Mouse (Mus musculus): ENCODE measurements around the gene Naxd.
A peak's percentile ranks its signal among the peaks of the same experiment; 100 is the strongest.
"Not testable (repeated sequence)": the region's sequence is repeated elsewhere in the genome, so short reads cannot be mapped to it uniquely, and the experiment has no call there.

Naxd gene

GRCm38 (mm10) chr8:11473072-11473471 lies 24.2 kb upstream of the Naxd start:
- DNase-seq (ENCODE audit: low spot score in 2 of 2) = no peak

GRCm38 (mm10) chr8:11475397-11475796 lies 21.9 kb upstream of the Naxd start:
- no peak for DNase-seq (ENCODE audit: low spot score in 2 of 2)

- DNase-seq (ENCODE audit: low spot score in 2 of 2) = no peak
Measured at GRCm38 (mm10) chr8:11475876-11476275, 21.4 kb upstream of the Naxd start.

GRCm38 (mm10) chr8:11476338-11477177 lies 20.7 kb upstream of the Naxd start:
- DNase-seq (ENCODE audit: low spot score in 2 of 2) = peak in 1 of 2 experiments; percentile 61

- no peak for DNase-seq (ENCODE audit: low spot score in 2 of 2)
Measured at GRCm38 (mm10) chr8:11477178-11477553, 20.1 kb upstream of the Naxd start.

- DNase-seq (ENCODE audit: low spot score in 2 of 2) = peak; percentile 66 to 78
Measured at GRCm38 (mm10) chr8:11477811-11478761, 19.2 kb upstream of the Naxd start, which contains the start of gene Rab20. Gene Rab20, minus strand, starts transcription at chr8:11478710.

GRCm38 (mm10) chr8:11478807-11479527 lies 18.3 kb upstream of the Naxd start:
- DNase-seq (ENCODE audit: low spot score in 2 of 2) = no peak

- DNase-seq (ENCODE audit: low spot score in 2 of 2) = no peak
Measured at GRCm38 (mm10) chr8:11479591-11479990, 17.7 kb upstream of the Naxd start.

GRCm38 (mm10) chr8:11481876-11482275 lies 15.4 kb upstream of the Naxd start:
- no peak for DNase-seq (ENCODE audit: low spot score in 2 of 2)

GRCm38 (mm10) chr8:11482537-11482936 lies 14.8 kb upstream of the Naxd start:
- no peak for DNase-seq (ENCODE audit: low spot score in 2 of 2)

GRCm38 (mm10) chr8:11486142-11486541 lies 11.2 kb upstream of the Naxd start:
- peak; percentile 51 to 78 for DNase-seq (ENCODE audit: low spot score in 2 of 2)

- DNase-seq (ENCODE audit: low spot score in 2 of 2) = no peak
Measured at GRCm38 (mm10) chr8:11487229-11487628, 10.1 kb upstream of the Naxd start.

GRCm38 (mm10) chr8:11492340-11492739 lies 5.0 kb upstream of the Naxd start:
- not testable (repeated sequence) for DNase-seq (ENCODE audit: low spot score in 2 of 2)

GRCm38 (mm10) chr8:11498281-11498680 lies 975 bp downstream of the Naxd start:
- DNase-seq (ENCODE audit: low spot score in 2 of 2) = no peak

- no peak for DNase-seq (ENCODE audit: low spot score in 2 of 2)
Measured at GRCm38 (mm10) chr8:11498786-11499485, 1.6 kb downstream of the Naxd start.

GRCm38 (mm10) chr8:11503476-11504232 lies 6.3 kb downstream of the Naxd start:
- no peak for DNase-seq (ENCODE audit: low spot score in 2 of 2)

- DNase-seq (ENCODE audit: low spot score in 2 of 2) = no peak
Measured at GRCm38 (mm10) chr8:11506074-11506473, 8.8 kb downstream of the Naxd start.

GRCm38 (mm10) chr8:11506802-11507201 lies 9.5 kb downstream of the Naxd start:
- no peak for DNase-seq (ENCODE audit: low spot score in 2 of 2)

GRCm38 (mm10) chr8:11508880-11509279 lies 11.6 kb downstream of the Naxd start:
- no peak for DNase-seq (ENCODE audit: low spot score in 2 of 2)

GRCm38 (mm10) chr8:11510971-11511370 lies 13.7 kb downstream of the Naxd start:
- DNase-seq (ENCODE audit: low spot score in 2 of 2) = no peak
